Mouse (Mus musculus) gastrocnemius, adult 18-20 months (tissue): ENCODE measurements at regions not wholly inside any gene's neighbourhood (a gene's known extent, or its start where the extent isn't known, plus 50 kb on each side); places are given as distances from the start of the nearest gene placed in this dataset.

Source experiments
- DNase-seq: peaks from one replicate; pipeline ENCODE4 v3.0.0; 2021; ENCODE audit warnings: low spot score

GRCm38 (mm10) chr15:67397269-67397668 is 896.6 kb upstream of the Lrrc6 start:
- DNase-seq, result no peak

- no peak for DNase-seq
Observed at GRCm38 (mm10) chr15:67395114-67395513, 894.4 kb upstream of the Lrrc6 start.

GRCm38 (mm10) chr15:67391918-67392317 is 891.2 kb upstream of the Lrrc6 start:
- DNase-seq, result no peak

GRCm38 (mm10) chr15:67388514-67388913 is 887.8 kb upstream of the Lrrc6 start:
- no peak for DNase-seq

GRCm38 (mm10) chr15:67386896-67387295 is 886.2 kb upstream of the Lrrc6 start:
- DNase-seq, result no peak

- DNase-seq, result no peak
Observed at GRCm38 (mm10) chr15:67373599-67373998, 872.9 kb upstream of the Lrrc6 start.

- no peak for DNase-seq
Observed at GRCm38 (mm10) chr15:67373030-67373429, 872.3 kb upstream of the Lrrc6 start.

GRCm38 (mm10) chr15:67364099-67364756 is 863.5 kb upstream of the Lrrc6 start:
- DNase-seq, result peak; percentile 7

- no peak for DNase-seq
Observed at GRCm38 (mm10) chr15:67361012-67361571, 860.4 kb upstream of the Lrrc6 start.

- DNase-seq, result no peak
Observed at GRCm38 (mm10) chr15:67357867-67358266, 857.2 kb upstream of the Lrrc6 start.

GRCm38 (mm10) chr15:67355334-67355733 is 854.6 kb upstream of the Lrrc6 start:
- DNase-seq, result no peak

GRCm38 (mm10) chr15:67354598-67355159 is 854.0 kb upstream of the Lrrc6 start:
- no peak for DNase-seq

GRCm38 (mm10) chr15:67349501-67349900 is 848.8 kb upstream of the Lrrc6 start:
- no peak for DNase-seq

- DNase-seq, result no peak
Observed at GRCm38 (mm10) chr15:67345179-67346148, 844.8 kb upstream of the Lrrc6 start.

GRCm38 (mm10) chr15:67342050-67342449 is 841.3 kb upstream of the Lrrc6 start:
- no peak for DNase-seq

GRCm38 (mm10) chr15:67337040-67337395 is 836.3 kb upstream of the Lrrc6 start:
- no peak for DNase-seq

- DNase-seq, result no peak
Observed at GRCm38 (mm10) chr15:67336294-67337039, 835.8 kb upstream of the Lrrc6 start.

- DNase-seq, result no peak
Observed at GRCm38 (mm10) chr15:67332521-67332920, 831.8 kb upstream of the Lrrc6 start.

GRCm38 (mm10) chr15:67320292-67320691 is 819.6 kb upstream of the Lrrc6 start:
- DNase-seq, result no peak

- DNase-seq, result no peak
Observed at GRCm38 (mm10) chr15:67315202-67315601, 814.5 kb upstream of the Lrrc6 start.

- DNase-seq, result no peak
Observed at GRCm38 (mm10) chr15:67313648-67314047, 812.9 kb upstream of the Lrrc6 start.
